Mouse (Mus musculus): ENCODE results near the gene Mbd3.

- no peak for TF ChIP-seq CTCF (IDR thresholded peaks at IDR 0.05; ENCODE audit: extremely low read depth, insufficient read depth, insufficient read length, insufficient replicate concordance)
- TF ChIP-seq POLR2A (IDR thresholded peaks at IDR 0.05; ENCODE audit: low read depth, low read length) = no peak
Measured at GRCm38 (mm10) chr10:80385811-80386734, 13.3 kb downstream of the Mbd3 start.

Measured in spleen, adult 2 months (tissue).